Mouse (Mus musculus) heart, postnatal 25 days (tissue): ENCODE measurements at regions not wholly inside any gene's neighbourhood (a gene's known extent, or its start where the extent isn't known, plus 50 kb on each side); places are given as distances from the start of the nearest gene placed in this dataset.
"Not testable (repeated sequence)": the region's sequence is repeated elsewhere in the genome, so short reads cannot be mapped to it uniquely, and the experiment has no call there.

Experiments
- DNase-seq: peaks from one replicate; pipeline ENCODE4 v3.0.0; 2022; ENCODE audit warnings: low spot score
- intact Hi-C: fragments of 180-260 bp; cut with DNase I; formaldehyde crosslinking; loops from one replicate; pipeline ENCODE4 v1.15.1; 2025

DNA sequence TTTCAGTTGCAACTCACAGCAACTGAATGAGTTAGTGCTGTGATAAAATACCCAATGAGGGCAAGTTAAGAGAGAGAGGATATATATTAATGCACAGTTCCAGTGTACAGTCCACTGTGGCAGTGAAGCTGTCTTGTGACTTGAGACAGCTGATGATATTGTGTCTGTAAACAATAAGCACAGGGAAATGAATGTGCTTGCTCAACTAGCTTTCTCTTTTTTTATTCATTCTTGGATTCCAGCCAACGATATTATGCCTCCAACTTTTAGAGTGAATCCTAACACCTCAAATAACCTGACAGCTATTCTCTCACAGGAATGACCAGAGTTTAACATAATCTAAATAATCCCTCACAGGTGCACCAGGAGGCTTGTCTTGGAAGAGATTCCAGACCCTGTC lies 526.3 kb upstream of the N6amt1 start:
- DNase-seq: no peak
- intact Hi-C loops: no loop called here

DNA sequence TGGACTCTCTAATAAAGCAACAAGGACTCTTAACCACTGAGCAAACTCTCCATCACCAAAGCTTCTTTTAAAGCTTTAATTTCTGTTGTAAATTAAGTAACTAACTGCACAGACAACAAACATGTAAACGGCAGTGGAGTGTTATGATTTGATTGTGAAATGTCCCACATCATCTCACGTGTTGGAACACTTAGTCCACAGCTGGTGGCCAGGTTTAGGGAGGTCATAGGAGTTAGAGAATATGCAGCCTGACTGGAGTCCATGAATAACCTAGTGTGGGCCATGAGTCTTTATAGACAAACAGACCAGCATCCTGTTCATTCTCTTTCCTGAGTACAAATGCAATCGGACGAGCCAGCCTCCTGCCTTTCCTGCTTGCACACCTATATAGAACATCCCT lies 527.3 kb upstream of the N6amt1 start:
- intact Hi-C loops: no loop called here
- no peak for DNase-seq

DNA sequence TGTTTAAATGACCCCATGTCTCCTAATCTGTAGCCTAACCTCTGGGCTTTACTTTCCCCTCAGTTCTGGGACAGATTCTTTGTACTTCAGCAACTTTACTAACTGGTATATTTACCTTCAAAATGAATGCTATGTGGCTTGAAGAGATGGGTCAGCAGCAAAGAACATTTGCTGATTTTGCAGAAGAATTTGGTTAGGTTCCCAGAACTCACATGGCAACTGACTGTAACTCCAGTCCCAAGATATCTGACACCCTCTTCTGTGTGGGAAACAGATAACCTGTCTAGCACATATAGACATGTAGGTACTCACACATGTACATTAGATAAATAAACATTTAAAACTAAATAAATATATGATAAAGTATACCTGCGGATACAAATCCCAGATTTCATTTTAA lies 530.5 kb upstream of the N6amt1 start:
- intact Hi-C loops: no loop called here
- DNase-seq: no peak

DNA sequence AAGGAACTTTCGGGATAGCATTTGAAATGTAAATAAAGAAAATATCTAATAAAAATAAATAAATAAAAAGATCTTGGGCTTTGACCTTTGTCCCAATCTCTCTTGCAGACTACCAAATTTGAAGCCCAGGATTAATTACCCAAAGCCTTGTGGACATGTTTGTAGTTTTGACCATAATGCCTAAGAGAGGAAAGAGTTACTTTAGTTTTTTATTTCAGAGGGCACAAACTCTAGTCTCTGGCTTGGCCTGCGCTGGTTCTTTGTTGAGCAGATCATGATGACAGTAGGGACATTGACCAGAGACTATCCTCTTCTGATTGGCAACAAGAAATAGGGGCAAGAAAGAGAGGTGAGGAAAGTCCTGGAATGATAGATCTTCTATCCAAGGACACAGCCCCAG lies 532.4 kb upstream of the N6amt1 start:
- intact Hi-C loops: no loop called here

DNA sequence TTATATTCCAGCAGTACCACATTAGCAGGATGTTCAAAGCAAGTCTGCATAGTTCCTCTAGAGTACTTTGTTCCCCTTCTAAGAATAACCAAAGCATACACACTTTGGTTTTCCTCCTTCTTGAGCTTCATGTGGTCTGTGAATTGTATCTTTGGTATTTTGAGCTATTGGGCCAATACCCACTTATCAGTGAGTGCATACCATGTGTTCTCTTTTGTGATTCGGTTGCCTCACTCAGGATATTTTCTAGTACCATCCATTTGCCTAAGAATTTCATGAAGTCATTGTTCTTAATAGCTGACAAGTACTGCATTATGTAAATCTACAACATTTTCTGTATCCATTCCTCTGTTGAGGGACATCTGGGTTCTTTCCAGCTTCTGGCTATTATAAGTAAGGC lies 535.3 kb upstream of the N6amt1 start:
- DNase-seq, intact Hi-C loops: not testable (repeated sequence)

More for the DNA sequence above, 532.4 kb upstream of the N6amt1 start:
- no peak for DNase-seq

DNA sequence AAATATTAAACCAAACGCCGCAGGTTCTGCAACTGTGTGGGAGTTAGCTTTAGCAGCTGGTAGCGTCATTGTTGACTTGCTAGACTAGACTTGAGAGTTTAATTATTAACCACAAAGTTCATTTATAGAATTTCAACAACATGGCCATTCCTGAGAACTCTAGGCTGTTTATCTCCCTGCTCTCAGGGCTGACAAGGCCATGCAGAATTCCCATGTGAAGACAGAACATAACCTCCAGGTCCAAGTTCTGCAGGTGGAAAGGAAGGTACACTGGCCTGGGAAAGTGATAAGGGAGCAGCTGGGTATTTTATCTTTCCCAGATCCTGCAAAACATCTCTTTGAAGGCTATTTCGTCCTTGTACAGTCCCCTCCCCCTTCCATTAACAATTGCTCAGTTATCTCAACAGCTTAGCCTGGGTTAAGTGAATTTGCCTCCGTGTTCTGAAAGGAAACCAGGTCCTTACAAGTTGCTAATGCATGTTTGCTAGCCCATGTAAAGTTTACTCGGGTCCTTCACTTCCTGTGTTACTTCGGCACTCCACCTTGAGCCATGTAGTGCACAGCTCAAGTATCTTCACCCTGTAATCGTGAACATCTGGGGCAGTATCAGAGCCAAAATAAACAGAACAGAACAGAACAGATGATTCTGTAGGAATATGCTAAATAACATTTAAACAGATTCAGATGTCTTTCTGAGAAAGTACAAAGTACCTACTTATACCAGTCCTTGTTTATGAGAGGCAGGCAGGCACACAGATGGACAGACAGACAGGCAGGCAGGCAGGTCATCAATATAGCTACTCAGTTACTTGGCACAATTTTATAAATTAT lies 537.0 kb upstream of the N6amt1 start:
- DNase-seq: no peak
- intact Hi-C loops: no loop called here

DNA sequence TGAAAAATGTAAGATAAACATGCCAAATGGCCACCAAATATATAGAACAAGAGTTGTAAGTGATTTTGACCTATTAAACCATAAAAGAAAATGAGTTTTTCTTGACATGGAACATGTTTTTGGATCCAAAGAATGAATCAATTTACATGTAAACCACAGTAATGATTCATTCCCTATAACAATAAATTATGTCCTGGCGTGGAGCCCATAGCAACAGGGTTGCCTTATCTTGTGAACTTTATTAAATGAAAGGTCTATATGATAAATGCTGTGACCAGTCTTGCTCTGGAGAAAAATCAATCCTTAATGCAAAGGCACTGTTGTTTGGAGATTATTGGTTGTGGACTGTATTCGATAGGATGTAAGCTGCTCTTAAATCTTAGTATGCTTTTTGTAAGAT lies 538.0 kb upstream of the N6amt1 start:
- intact Hi-C loops: no loop called here
- no peak for DNase-seq

DNA sequence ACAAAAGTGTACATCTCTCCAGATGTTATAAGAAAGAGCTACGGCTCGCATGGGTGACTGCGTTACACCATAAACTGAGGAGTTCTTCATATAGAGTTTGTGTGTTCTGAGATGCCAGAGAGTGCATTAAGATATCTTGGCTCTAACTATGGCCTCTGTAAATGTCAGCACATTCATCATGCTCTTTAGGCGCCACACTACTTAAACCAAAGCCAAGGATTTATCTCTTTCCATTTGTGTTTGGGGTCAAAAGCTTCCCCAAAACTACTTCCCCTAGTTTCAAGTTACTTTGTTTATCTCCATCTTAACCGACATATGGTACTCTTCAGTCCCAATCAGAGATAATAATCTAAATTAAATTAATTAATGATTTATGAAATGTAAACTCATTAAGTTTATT lies 541.3 kb upstream of the N6amt1 start:
- intact Hi-C loops: no loop called here
- DNase-seq: no peak

DNA sequence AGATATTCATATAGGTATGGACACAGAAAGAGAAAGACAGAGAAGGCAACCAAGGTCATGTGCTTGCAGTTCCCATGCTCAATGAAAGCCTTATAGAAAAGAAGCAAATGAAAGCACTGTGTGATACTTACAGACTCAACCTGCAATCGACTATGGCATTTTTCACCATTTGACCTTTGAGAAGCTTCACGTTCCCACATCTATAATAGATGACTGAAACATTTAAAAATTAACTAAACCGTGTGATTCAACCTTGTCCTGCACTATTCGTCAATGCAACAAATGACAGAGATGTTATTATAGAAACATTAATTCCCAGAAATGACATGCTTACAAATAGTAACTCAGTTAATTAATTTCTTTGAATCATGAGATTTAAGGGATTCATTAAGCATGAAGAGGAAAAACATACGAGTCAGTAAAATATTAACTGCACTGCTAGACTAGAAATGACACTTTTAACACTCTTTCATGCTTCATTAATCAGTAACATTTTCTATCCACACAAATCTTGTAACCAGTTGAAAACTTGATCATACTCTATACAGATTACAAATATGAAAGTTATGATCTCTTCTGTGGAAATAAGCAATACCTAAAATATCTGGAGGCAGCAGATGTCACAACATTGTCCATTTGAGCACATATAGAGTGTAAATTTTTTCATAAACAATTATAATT lies 545.2 kb upstream of the N6amt1 start:
- DNase-seq: no peak
- intact Hi-C loops: no loop called here

DNA sequence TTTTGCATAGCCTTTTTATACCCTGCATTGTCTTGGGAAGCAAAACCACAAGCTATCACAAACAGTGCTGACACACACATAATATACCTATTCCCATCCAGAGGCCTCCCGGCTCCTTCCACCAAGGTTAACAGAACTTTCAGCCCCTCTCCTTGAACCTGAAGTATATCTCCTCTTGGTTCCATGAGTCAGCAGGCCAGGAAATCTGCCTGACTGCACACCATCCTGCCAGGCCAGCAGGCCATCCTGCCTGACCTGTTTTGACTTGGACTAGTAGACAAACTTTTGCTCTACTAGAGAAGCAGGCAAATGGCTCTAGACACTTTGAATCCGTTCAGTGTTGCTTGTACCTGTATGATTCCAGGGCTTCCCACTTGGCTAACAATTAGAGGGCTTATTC lies 547.6 kb upstream of the N6amt1 start:
- intact Hi-C loops: no loop called here
- DNase-seq: no peak

DNA sequence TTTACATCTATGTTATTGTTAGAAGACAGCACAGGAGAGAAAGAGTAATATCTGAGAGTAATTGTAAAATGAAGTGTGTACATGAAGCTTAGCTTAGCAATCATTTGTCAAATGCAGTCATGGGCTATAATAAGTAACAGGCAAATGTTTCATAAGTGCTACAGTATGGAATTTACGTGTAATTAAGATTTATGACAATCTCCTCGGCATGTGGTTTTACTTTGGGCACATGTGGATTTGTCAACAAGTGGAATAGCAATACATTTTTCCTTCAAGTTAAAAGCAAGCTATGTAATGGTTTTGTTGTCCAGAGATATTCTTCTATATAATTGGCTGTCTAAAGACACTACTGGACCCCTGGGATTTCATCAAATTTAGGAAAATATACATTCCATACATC lies 577.9 kb upstream of the N6amt1 start:
- intact Hi-C loops: no loop called here

DNA sequence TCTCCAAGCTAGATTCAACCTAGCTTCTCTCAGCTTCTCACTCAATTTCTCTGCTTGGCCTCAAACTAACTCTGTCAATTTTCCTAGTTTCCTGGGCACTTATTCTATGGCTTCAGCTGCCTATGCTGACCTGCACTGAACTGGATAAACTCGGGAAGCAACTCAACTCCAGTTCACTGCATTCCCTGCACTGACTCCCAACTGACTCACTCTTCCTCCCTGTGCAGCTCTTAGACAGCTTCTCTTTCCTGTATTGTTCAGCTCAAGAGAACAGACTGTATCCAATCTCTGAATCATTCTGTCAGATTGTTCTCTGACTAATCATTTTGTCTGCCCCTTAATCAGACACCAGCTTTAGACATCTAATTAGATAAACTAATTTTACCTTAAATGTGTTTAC lies 581.4 kb upstream of the N6amt1 start:
- intact Hi-C loops: no loop called here
- DNase-seq: no peak

More for the DNA sequence above, 577.9 kb upstream of the N6amt1 start:
- DNase-seq: no peak

DNA sequence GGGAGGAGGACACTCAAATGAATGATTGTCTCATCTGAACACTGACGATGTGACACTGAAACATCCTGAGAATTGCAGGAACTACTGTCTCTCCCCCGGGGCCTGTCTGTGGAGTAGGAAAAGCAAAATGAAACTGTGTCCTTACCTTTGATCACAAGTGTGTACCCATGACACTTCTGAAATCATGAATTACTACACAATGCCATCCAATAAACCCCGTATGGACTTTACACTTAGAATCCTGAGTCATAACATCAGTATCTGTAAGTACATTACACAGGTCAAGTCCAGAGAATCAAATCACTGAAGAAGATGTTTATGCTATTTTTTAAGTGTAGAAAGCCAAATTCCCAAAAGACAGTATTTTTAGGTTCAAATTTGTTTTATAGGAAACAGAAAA lies 585.1 kb upstream of the N6amt1 start:
- no peak for DNase-seq

DNA sequence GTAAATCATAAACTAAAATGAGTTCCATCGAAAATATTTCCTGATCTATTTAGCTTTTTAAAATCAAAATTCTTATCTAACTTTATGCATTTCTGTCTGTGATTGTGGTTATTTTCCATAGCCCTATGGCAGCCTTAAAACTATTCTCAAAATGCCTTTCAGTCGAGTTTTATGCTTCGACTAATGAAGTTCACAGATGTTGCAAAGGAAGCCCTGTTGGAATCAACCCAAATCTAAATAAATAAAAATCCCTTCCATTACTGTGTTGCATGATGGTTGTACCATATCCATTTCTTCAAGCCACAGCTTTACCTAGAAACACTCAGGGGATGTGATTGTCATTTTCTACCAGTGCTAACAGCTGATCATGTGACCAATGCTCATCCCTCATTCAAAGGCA lies 585.6 kb upstream of the N6amt1 start:
- intact Hi-C loops: loop anchor here (5.0 to 10.0 kb wide), 2 partner anchors 356 to 961 kb away; no protein-coding TSS in a partner anchor
- no peak for DNase-seq

More for the DNA sequence above, 585.1 kb upstream of the N6amt1 start:
- intact Hi-C loops: loop anchor here (5.0 to 10.0 kb wide), 2 partner anchors 356 to 962 kb away; no protein-coding TSS in a partner anchor

DNA sequence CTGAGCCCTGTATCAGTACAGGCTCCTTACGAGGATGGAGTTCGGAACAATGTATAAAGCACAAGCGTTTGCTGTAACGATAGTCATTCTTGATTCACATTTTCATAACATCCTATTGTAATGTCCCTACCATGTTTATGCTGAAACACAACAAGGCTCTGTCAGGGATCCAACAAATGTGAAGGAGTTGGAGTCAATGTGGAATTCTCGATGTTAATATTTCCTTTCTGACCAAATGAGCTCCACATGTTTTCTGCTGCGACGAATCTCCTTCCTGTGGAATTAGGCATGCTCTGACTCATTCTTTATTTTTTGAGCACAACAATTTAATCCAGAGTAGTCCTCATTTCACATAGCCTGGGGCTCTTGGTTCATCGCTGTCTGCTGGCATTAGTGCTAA lies 588.0 kb upstream of the N6amt1 start:
- intact Hi-C loops: loop anchor here (5.0 to 10.0 kb wide), 2 partner anchors 359 to 959 kb away; no protein-coding TSS in a partner anchor

DNA sequence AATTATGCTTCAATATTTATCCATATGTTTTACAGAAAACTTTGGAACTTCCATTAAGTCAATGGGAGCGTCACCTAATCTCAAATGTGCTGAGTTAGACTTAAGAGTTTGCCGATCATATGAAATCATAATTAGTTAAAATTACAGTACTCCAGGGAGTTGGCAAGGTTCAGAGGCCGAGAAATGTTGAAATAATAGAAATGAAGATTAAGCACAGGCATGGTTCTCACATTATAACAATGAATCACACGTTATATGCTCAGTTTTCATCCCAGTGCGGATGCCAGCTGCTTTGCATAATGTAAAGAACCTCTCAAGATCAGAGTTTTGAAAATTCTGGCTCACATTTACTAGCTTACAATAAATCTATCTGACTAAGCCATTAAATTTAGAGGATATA lies 612.7 kb upstream of the N6amt1 start:
- intact Hi-C loops: no loop called here
- DNase-seq: no peak

More for the DNA sequence above, 588.0 kb upstream of the N6amt1 start:
- DNase-seq: no peak

DNA sequence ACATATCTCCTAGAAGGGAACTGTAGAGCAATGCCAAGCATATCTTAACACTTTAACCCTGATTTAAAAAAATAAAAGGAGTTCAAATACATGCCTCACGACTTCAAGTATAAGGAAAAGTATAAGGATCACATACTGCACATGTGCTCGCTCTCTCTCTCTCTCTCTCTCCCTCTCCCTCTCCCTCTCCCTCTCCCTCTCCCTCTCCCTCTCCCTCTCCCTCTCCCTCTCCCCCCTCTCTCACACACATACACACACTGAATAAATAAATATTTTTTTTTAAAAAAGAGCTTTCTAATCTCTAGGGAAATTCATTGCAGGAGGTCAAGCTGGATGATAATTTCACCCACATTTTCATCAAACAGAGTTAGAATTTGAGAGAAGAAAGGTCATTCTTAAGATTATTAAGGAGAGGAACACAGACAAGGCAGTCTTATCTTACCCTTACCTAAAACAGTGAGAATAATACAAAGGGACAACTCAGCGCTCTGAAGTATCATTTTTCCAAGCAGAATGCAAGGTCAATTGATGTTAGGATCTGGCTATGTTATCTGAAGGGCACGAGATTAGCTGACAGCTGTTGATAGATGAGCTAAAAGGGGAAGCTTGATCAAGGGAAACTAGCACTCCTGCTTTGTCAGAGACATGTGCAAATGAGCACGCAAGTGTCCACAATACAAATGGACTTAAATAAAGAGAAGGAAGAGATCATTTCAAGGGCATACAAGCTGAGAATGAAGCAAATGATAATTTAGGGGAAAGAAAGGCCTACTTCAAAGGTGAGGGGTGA lies 634.8 kb upstream of the N6amt1 start:
- intact Hi-C loops: no loop called here
- no peak for DNase-seq

DNA sequence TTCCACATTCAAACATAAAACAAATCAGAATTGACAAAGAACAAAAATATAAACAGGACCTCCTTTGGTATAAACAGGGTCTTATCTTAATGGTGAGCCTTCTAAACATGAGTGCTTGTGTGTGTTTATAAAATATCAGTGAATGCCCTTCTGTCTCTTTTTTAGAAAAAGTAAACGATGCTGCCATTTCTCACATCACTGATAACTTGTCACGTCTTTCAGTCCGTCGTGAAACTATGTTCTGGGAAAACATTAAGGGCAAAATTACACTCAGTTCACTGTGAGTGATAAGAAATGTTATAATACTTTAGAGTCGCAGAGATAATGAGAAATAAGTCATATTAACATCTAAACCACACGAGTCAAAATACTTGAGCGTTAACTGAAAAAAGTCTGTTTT lies 635.6 kb upstream of the N6amt1 start:
- no peak for DNase-seq
- intact Hi-C loops: no loop called here

DNA sequence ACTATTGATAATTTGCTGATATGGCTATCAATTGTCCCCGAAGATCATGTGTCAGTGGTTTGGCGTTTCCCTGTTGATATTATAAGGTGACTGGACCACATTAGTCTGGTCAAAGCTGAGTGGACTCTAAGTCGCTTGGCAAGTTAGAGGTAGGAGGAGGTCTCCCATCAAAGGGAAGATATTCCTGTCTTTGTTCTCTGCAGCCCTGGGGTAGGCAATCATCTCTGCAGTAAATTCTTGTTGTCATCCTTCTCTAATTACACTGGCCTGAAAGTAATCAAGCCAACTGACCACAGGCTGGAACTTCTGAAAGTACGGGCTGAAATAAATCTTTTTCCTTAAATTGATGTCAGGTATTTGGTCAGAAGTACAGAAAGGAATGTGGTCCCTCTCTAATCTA lies 652.3 kb upstream of the N6amt1 start:
- intact Hi-C loops: no loop called here

DNA sequence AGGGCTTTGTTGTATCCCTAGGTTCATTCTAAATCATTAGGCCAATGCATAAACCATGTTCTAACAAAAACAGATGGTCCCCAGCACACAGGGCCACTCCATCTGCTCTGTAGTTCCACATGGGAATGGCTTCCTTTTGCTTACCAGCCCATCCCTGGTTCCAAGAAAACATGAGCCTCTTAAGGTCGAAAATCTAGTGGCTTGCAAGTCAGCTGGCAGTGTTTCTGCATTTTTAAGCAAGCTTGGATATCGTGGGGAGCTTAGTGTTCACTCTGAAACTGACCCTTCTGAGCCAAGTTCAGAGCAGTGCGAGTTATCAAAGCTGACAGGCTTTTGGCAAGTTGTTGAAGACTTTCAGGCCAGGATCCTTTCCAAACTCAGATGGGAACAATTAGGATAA lies 659.5 kb upstream of the N6amt1 start:
- intact Hi-C loops: no loop called here
- peak; percentile 64 for DNase-seq

More for the DNA sequence above, 652.3 kb upstream of the N6amt1 start:
- no peak for DNase-seq

DNA sequence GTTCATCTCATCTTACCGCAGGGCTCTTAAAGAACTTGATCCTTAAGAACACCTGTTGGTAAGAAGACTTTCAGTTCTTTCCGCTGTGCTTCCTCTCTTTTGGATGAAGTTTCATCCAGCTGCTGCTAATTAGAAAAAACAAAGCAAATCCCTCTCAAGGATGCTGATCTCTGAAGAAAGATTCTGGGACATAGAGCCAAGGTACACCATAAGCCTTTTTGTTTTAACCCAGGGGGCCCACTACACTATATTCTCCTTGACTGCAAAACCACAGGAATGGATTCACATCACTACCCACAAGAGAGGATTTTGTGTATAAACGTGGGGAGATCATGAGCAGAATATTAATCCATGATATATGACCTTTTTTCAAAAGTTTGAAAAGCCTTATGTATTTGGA lies 694.8 kb upstream of the N6amt1 start:
- intact Hi-C loops: no loop called here
- no peak for DNase-seq
